Mouse (Mus musculus) cortical plate, adult 2 months (tissue): ENCODE data around the gene Adam15. TPM values are rescaled to one million over a fixed set of nuclear protein-coding genes. Genes with fewer than 3 reads are reported as not detected.

Source experiments
- H3K27ac ChIP-seq: fragments of 200-500 bp; 2 replicates; pipeline ENCODE4 v1.5.1; 2012; ENCODE audit warnings: low read length, control low read depth, inconsistent platforms; ENCODE audit not compliant: insufficient read depth
- H3K4me1 ChIP-seq: fragments of 200-500 bp; 2 replicates; pipeline ENCODE4 v1.6.1; 2011; ENCODE audit warnings: low read length; ENCODE audit not compliant: control insufficient read depth, insufficient read depth
- H3K4me3 ChIP-seq: fragments of 200-500 bp; 2 replicates; pipeline ENCODE4 v1.5.1; 2011; ENCODE audit warnings: mild to moderate bottlenecking, low read length, control low read depth; ENCODE audit not compliant: insufficient read depth
- CTCF ChIP-seq: fragments of 200-500 bp; IDR thresholded peaks from 2 replicates; pipeline ENCODE4 v1.5.1; 2011; ENCODE audit warnings: mild to moderate bottlenecking, control low read depth, low read length; ENCODE audit not compliant: insufficient read depth; ENCODE audit errors: extremely low read depth
- POLR2A ChIP-seq: fragments of 200-500 bp; IDR thresholded peaks from 2 replicates; pipeline ENCODE4 v1.6.1; 2011; ENCODE audit warnings: mild to moderate bottlenecking, low read length, control low read depth; ENCODE audit not compliant: insufficient read depth; ENCODE audit errors: extremely low read depth
- polyA plus RNA-seq: library from polyadenylated mRNA; depleted of rRNA; stranded (reverse); fragments of >200 nt; gene quantifications from 2 replicates; pipeline ENCODE4 v1.2.3, GENCODE M21; 2012; rRNA removed

Adam15 gene
- polyA plus RNA-seq, 1 experiment: 170 TPM

DNA sequence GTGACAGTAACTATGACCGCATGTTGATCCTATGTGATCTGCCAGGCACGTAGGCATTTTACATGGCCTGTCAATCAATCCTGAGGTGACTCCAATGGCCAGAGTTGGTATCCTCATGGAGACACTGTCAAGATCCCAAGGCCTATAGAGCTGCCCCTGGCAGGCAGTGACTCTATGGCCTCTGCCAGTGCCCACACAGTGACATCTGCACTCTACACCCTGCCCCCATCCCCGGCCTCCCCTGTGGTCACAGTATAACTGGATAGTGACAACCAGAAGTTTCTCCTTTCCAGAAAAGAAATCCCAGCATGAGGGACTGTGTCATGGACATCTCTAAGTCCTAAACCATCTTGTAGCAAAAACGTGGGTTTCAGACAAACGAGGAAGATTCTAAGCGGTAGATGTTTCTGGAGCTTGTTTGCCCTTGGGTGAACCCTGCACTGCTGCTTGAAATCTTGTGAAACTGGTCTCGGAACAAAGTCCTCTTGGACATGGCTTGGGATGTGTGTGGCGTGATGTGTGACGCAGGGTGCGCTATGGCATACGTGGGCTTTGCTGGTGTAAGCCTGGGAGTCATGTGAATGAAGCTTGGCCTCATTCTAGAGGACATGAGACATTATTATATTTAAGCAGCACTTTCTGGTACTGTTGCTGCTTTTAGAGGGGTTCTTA lies 56.4 kb downstream of the Adam15 start:
- Histone ChIP-seq H3K27ac (no peak overlapping the region), H3K4me1 (peaks cover 3% of the 10 kb centered on the region), H3K4me3 (no peak overlapping the region)
- TF ChIP-seq POLR2A (no peak), CTCF (no peak)

DNA sequence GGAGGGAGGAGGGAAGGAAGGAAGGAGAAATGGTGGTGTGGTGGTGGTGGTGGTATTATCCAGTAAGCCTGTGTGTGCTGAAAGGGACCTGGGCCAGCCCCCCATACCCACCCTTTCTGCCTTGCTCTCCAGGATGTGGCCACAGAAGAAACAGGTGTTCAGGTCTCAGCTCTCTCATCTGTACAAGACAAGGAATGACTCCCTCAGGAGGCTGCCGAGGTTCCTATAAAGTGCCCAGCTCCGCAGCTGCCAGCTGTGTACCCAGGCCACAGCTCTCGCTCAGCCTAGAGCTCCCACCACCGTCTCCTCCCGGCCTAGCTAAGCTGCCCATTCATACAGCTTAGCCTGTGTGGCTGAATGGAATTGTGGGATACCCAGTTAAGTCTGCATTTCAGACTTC lies 57.5 kb downstream of the Adam15 start:
- TF ChIP-seq CTCF (no peak), POLR2A (no peak)
- peaks cover 3% of the 10 kb centered on the region for H3K4me1 ChIP-seq
- no peak overlapping the region for H3K27ac ChIP-seq
- H3K4me3 ChIP-seq: no peak overlapping the region

DNA sequence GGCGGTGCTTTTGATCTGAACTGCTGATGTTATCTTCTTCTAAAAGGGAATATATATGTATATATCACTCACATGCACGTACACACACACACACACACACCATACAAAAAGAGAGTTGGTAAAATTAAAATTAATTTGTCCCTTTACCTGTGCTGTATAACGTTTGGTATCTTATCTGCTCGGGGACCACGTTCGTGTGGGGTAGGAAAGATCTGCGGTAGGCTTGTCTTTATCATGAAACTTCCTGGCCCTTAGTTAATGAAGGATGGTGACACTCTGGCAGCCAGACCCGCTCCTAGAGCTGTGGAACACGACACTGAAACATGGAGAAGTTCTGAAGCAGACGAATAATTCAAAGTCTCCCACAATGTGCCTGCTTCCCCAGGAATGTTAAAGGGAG lies 57.9 kb downstream of the Adam15 start:
- peaks cover 3% of the 10 kb centered on the region for H3K4me1 ChIP-seq
- TF ChIP-seq POLR2A: no peak
- no peak for TF ChIP-seq CTCF

More for the DNA sequence above, 57.9 kb downstream of the Adam15 start:
- Histone ChIP-seq H3K27ac (no peak overlapping the region), H3K4me3 (no peak overlapping the region)

Other genes with a start within 250 kb of the Adam15 start
- not detected in 2 replicates for gene Gm43738, start 248.9 kb downstream of the Adam15 start, polyA plus RNA-seq
- gene Fdps, start 248.0 kb downstream of the Adam15 start, polyA plus RNA-seq: 94.9 and 107 TPM in 2 replicates
- 0.04 and 0.08 TPM in 2 replicates for gene Pklr, start 213.9 kb downstream of the Adam15 start, polyA plus RNA-seq
- gene Hcn3, start 189.8 kb downstream of the Adam15 start, polyA plus RNA-seq: 14.2 and 14.5 TPM in 2 replicates
- 68.0 and 73.0 TPM in 2 replicates for gene Clk2, start 185.2 kb downstream of the Adam15 start, polyA plus RNA-seq
- 94.5 and 95.7 TPM in 2 replicates for gene Scamp3, start 172.5 kb downstream of the Adam15 start, polyA plus RNA-seq
- 84.1 and 86.2 TPM in 2 replicates for gene Fam189b, start 166.9 kb downstream of the Adam15 start, polyA plus RNA-seq
- 85.1 and 86.1 TPM in 2 replicates for gene Gba, start 147.1 kb downstream of the Adam15 start, polyA plus RNA-seq
- gene Thbs3, start 134.8 kb downstream of the Adam15 start, polyA plus RNA-seq: 68.9 and 70.6 TPM in 2 replicates
- 132 and 155 TPM in 2 replicates for gene Mtx1, start 122.9 kb downstream of the Adam15 start, polyA plus RNA-seq
- 0.88 and 0.95 TPM in 2 replicates for gene Muc1, start 120.9 kb downstream of the Adam15 start, polyA plus RNA-seq
- 58.2 and 61.9 TPM in 2 replicates for gene Krtcap2, start 104.0 kb downstream of the Adam15 start, polyA plus RNA-seq
- 87.2 and 91.0 TPM in 2 replicates for gene Trim46, start 103.7 kb downstream of the Adam15 start, polyA plus RNA-seq
- gene Dpm3, start 90.6 kb downstream of the Adam15 start, polyA plus RNA-seq: 150 and 156 TPM in 2 replicates
- gene Slc50a1, start 79.4 kb downstream of the Adam15 start, polyA plus RNA-seq: 106 and 114 TPM in 2 replicates
- 11.7 and 12.7 TPM in 2 replicates for gene Efna1, start 68.9 kb downstream of the Adam15 start, polyA plus RNA-seq
- gene Efna3, start 27.0 kb downstream of the Adam15 start, polyA plus RNA-seq: 79.9 and 85.1 TPM in 2 replicates
- 0.59 and 1.1 TPM in 2 replicates for gene Efna4, start 12.0 kb downstream of the Adam15 start, polyA plus RNA-seq
- 0.61 and 0.75 TPM in 2 replicates for gene Dcst2, start 12.0 kb upstream of the Adam15 start, polyA plus RNA-seq
- gene Dcst1, start 15.3 kb upstream of the Adam15 start, polyA plus RNA-seq: 0.06 TPM in 1 of 2 replicates, not detected in the other
- 14.7 and 18.7 TPM in 2 replicates for gene Zbtb7b, start 44.8 kb upstream of the Adam15 start, polyA plus RNA-seq
- gene Lenep, start 52.8 kb upstream of the Adam15 start, polyA plus RNA-seq: 5.1 and 5.9 TPM in 2 replicates
- gene Flad1, start 61.9 kb upstream of the Adam15 start, polyA plus RNA-seq: 45.4 and 48.7 TPM in 2 replicates
- gene Cks1b, start 68.4 kb upstream of the Adam15 start, polyA plus RNA-seq: 5.2 and 5.4 TPM in 2 replicates
- 17.5 and 18.0 TPM in 2 replicates for gene Shc1, start 68.4 kb upstream of the Adam15 start, polyA plus RNA-seq
- gene Pygo2, start 80.2 kb upstream of the Adam15 start, polyA plus RNA-seq: 43.4 and 47.2 TPM in 2 replicates
- gene Pbxip1, start 86.7 kb upstream of the Adam15 start, polyA plus RNA-seq: 38.0 and 39.9 TPM in 2 replicates
- 71.8 and 71.9 TPM in 2 replicates for gene Pmvk, start 104.5 kb upstream of the Adam15 start, polyA plus RNA-seq
- 9.5 and 10.9 TPM in 2 replicates for gene Kcnn3, start 170.2 kb upstream of the Adam15 start, polyA plus RNA-seq